Mouse (Mus musculus) embryonic facial prominence, embryonic 14.5 days (tissue): ENCODE data around the gene Lars2. TPM values are rescaled to one million over a fixed set of nuclear protein-coding genes. Genes with fewer than 3 reads are reported as not detected.
A peak's percentile ranks its signal among the peaks of the same experiment; 100 is the strongest.

ENCODE experiments used
- ATAC-seq: fragments of 200-750 bp; cut with Nextera tagmentation; 2 replicates; pipeline ENCODE4 v1.8.0; 2017; ENCODE audit warnings: low read depth, moderate number of reproducible peaks, moderate TSS enrichment
- DNase-seq: peaks from one replicate; pipeline ENCODE4 v3.0.0-alpha.2; 2015; ENCODE audit warnings: low spot score
- H3K27ac ChIP-seq: fragments of 300-500 bp; sonication (generic); replicated peaks from 2 replicates; pipeline ENCODE4 v1.5.1; 2014; ENCODE audit warnings: low read depth, mild to moderate bottlenecking, low read length, moderate library complexity
- H3K27me3 ChIP-seq: fragments of 300-500 bp; sonication (generic); replicated peaks from 2 replicates; pipeline ENCODE4 v1.6.1; 2014; ENCODE audit warnings: low read length; ENCODE audit not compliant: control insufficient read depth, insufficient read depth
- H3K36me3 ChIP-seq: fragments of 300-500 bp; sonication (generic); 2 replicates; pipeline ENCODE4 v1.6.1; 2014; ENCODE audit warnings: low read length, mixed read lengths; ENCODE audit not compliant: control insufficient read depth, insufficient read depth
- H3K4me1 ChIP-seq: fragments of 300-500 bp; sonication (generic); 2 replicates; pipeline ENCODE4 v1.6.1; 2014; ENCODE audit warnings: antibody characterized with exemption, low read length; ENCODE audit not compliant: control insufficient read depth, insufficient read depth
- H3K4me2 ChIP-seq: fragments of 300-500 bp; sonication (generic); 2 replicates; pipeline ENCODE4 v1.6.1; 2014; ENCODE audit warnings: low read depth, mild to moderate bottlenecking, low read length, moderate library complexity, mixed read lengths
- H3K4me3 ChIP-seq: fragments of 300-500 bp; sonication (generic); 2 replicates; pipeline ENCODE4 v1.5.1; 2014; ENCODE audit warnings: low read depth, mild to moderate bottlenecking, low read length
- H3K9ac ChIP-seq: fragments of 300-500 bp; sonication (generic); 2 replicates; pipeline ENCODE4 v1.6.1; 2014; ENCODE audit warnings: low read depth, mild to moderate bottlenecking, low read length, moderate library complexity, mixed read lengths
- H3K9me3 ChIP-seq: fragments of 300-500 bp; sonication (generic); 2 replicates; pipeline ENCODE4 v1.6.1; 2016; ENCODE audit warnings: low read length; ENCODE audit not compliant: control insufficient read depth
- WGBS: fragments of 180-500 bp; shearing (Covaris S2); extraction: QIAGEN DNeasy Blood & Tissue Kit; methylation state at CpG from one replicate; pipeline ENCODE4 v1.1.7; 2014; 5-methylcytosine and 5-hydroxymethylcytosine counted together
- polyA plus RNA-seq: library from polyadenylated mRNA; unstranded; fragments of >200 nt; fragmentation: Nextera tagmentation; extraction: Ambion mirVana; gene quantifications from 2 replicates; pipeline ENCODE4 v1.2.1, GENCODE M21; 2014

Gene Lars2
- polyA plus RNA-seq, 1 experiment from 2014 or later, result 1,840 TPM

GRCm38 (mm10) chr9:123485561-123485960, 118.8 kb downstream of the Lars2 start:
- WGBS, result 90% methylated on average over 4 of the region's 4 CpGs
- DNase-seq (no peak), ATAC-seq (no peak)
- Histone ChIP-seq H3K4me3 (no peak overlapping the region), H3K4me2 (no peak overlapping the region), H3K9me3 (no peaks in the 10 kb centered on the region), H3K36me3 (peaks cover 37% of the 10 kb centered on the region), H3K9ac (no peak overlapping the region), H3K27ac (no peak overlapping the region), H3K27me3 (no peaks in the 10 kb centered on the region), H3K4me1 (peaks cover 36% of the 10 kb centered on the region)

- H3K36me3 ChIP-seq, result peaks cover 32% of the 10 kb centered on the region; the same call in 1 of the 2 replicates
- DNase-seq (no peak), ATAC-seq (no peak)
- no peaks in the 10 kb centered on the region for H3K27me3 ChIP-seq
- H3K4me1 ChIP-seq, result peaks cover 34% of the 10 kb centered on the region
- H3K9me3 ChIP-seq, result no peaks in the 10 kb centered on the region
- no peak overlapping the region; the same call in 1 of the 2 replicates for H3K27ac ChIP-seq
- peak overlapping the region; percentile 25; the same call in 1 of the 2 replicates for H3K9ac ChIP-seq
- H3K4me3 ChIP-seq, result no peak overlapping the region
- no peak overlapping the region for H3K4me2 ChIP-seq
- WGBS, result 58% methylated on average over 3 of the region's 3 CpGs
These were observed 119.9 kb downstream of the Lars2 start for GRCm38 (mm10) chr9:123486635-123487034.

- Histone ChIP-seq H3K9me3 (no peaks in the 10 kb centered on the region), H3K4me2 (no peak overlapping the region), H3K27ac (no peak overlapping the region), H3K4me3 (no peak overlapping the region), H3K4me1 (peaks cover 32% of the 10 kb centered on the region), H3K27me3 (no peaks in the 10 kb centered on the region), H3K36me3 (peaks cover 24% of the 10 kb centered on the region; the same call in 1 of the 2 replicates), H3K9ac (no peak overlapping the region)
- ATAC-seq, result no peak
- DNase-seq, result no peak
- WGBS, result 72% methylated on average over 2 of the region's 2 CpGs
These were observed 122.3 kb downstream of the Lars2 start for GRCm38 (mm10) chr9:123489073-123489472.

GRCm38 (mm10) chr9:123489727-123490343, 123.1 kb downstream of the Lars2 start:
- peaks cover 18% of the 10 kb centered on the region; the same call in 1 of the 2 replicates for H3K36me3 ChIP-seq
- H3K9ac ChIP-seq, result no peak overlapping the region
- peaks cover 32% of the 10 kb centered on the region for H3K4me1 ChIP-seq
- no peak overlapping the region; the same call in 1 of the 2 replicates for H3K27ac ChIP-seq
- no peaks in the 10 kb centered on the region for H3K27me3 ChIP-seq
- no peak overlapping the region for H3K4me2 ChIP-seq
- WGBS, result 55% methylated on average over 9 of the region's 9 CpGs
- ATAC-seq, result no peak; the same call in 1 of the 2 replicates
- peak; percentile 21 for DNase-seq
- no peaks in the 10 kb centered on the region for H3K9me3 ChIP-seq
- H3K4me3 ChIP-seq, result no peak overlapping the region

- H3K4me1 ChIP-seq, result peaks cover 35% of the 10 kb centered on the region
- DNase-seq, result peak; percentile 40
- H3K9me3 ChIP-seq, result no peaks in the 10 kb centered on the region
- peak; percentile 23; the same call in 1 of the 2 replicates for ATAC-seq
- WGBS, result 47% methylated on average over 5 of the region's 5 CpGs
- no peaks in the 10 kb centered on the region for H3K27me3 ChIP-seq
- H3K36me3 ChIP-seq, result peaks cover 12% of the 10 kb centered on the region; the same call in 1 of the 2 replicates
- H3K4me2 ChIP-seq, result no peak overlapping the region
- H3K27ac ChIP-seq, result peak overlapping the region; percentile 40; the same call in 1 of the 2 replicates
- no peak overlapping the region for H3K9ac ChIP-seq
- H3K4me3 ChIP-seq, result no peak overlapping the region
These were observed 124.2 kb downstream of the Lars2 start for GRCm38 (mm10) chr9:123490930-123491329.

- Histone ChIP-seq H3K27me3 (no peaks in the 10 kb centered on the region), H3K4me1 (peaks cover 34% of the 10 kb centered on the region), H3K27ac (peak overlapping the region; percentile 18; the same call in 1 of the 2 replicates), H3K4me2 (no peak overlapping the region; the same call in 1 of the 2 replicates), H3K36me3 (peaks cover 7% of the 10 kb centered on the region; the same call in 1 of the 2 replicates), H3K9ac (no peak overlapping the region), H3K4me3 (no peak overlapping the region), H3K9me3 (no peaks in the 10 kb centered on the region)
- peak; percentile 64 for ATAC-seq
- 58% methylated on average over 9 of the region's 9 CpGs for WGBS
- peak; percentile 77 for DNase-seq
These were observed 125.3 kb downstream of the Lars2 start for GRCm38 (mm10) chr9:123491917-123492585.

- H3K4me3 ChIP-seq, result peak overlapping the region; percentile 7; the same call in 1 of the 2 replicates
- 7% methylated on average over 13 of the region's 13 CpGs for WGBS
- peaks cover 19% of the 10 kb centered on the region for H3K36me3 ChIP-seq
- peak; percentile 45 for DNase-seq
- ATAC-seq, result no peak
- H3K27me3 ChIP-seq, result no peaks in the 10 kb centered on the region
- peak overlapping the region; percentile 38; the same call in 1 of the 2 replicates for H3K4me2 ChIP-seq
- no peaks in the 10 kb centered on the region for H3K9me3 ChIP-seq
- H3K27ac ChIP-seq, result no peak overlapping the region
- H3K4me1 ChIP-seq, result peaks cover 17% of the 10 kb centered on the region
- H3K9ac ChIP-seq, result no peak overlapping the region
These were observed 129.9 kb downstream of the Lars2 start for GRCm38 (mm10) chr9:123496665-123497064.

GRCm38 (mm10) chr9:123497906-123498305, 131.2 kb downstream of the Lars2 start:
- no peak overlapping the region for H3K4me2 ChIP-seq
- no peaks in the 10 kb centered on the region for H3K9me3 ChIP-seq
- no peak overlapping the region for H3K9ac ChIP-seq
- peaks cover 28% of the 10 kb centered on the region for H3K36me3 ChIP-seq
- H3K4me3 ChIP-seq, result no peak overlapping the region
- H3K27ac ChIP-seq, result no peak overlapping the region
- ATAC-seq (no peak), DNase-seq (no peak)
- no peaks in the 10 kb centered on the region for H3K27me3 ChIP-seq
- H3K4me1 ChIP-seq, result peaks cover 6% of the 10 kb centered on the region
- WGBS, result 81% methylated on average over 5 of the region's 5 CpGs
